Mouse (Mus musculus) lung, postnatal 4 days (tissue): ENCODE measurements around the gene Chd2.

Experiments
- DNase-seq, 2 experiments: peaks; one replicate each; pipeline ENCODE4 v3.0.0; 2021

The Chd2 gene

DNA sequence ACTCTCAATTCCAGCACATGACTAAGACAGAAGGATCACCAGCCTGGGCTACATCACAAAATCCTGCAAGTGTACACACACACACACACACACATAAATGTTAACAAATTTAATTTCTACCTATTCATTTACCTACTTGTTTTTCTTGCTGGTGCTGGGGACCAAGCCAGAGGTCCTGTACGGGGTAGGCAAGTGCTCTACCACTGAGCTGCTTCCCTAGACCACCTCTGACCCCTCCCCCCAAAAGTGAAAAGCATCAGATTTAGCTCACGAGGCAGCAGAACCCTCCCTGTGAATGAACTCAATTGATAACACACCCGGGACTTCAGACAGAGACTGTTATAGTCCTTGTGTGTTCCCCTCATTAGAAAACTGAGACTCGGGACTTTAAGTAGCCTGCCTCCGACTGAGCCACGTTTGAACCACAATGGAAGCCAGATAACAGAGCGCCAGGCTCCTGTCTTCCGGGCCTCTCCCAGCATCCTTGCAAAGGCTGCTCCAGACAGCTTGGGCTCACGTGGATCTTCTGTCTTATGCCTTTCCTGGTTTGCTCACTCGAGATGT is 19.9 kb upstream of the Chd2 start:
- DNase-seq: no peak

DNA sequence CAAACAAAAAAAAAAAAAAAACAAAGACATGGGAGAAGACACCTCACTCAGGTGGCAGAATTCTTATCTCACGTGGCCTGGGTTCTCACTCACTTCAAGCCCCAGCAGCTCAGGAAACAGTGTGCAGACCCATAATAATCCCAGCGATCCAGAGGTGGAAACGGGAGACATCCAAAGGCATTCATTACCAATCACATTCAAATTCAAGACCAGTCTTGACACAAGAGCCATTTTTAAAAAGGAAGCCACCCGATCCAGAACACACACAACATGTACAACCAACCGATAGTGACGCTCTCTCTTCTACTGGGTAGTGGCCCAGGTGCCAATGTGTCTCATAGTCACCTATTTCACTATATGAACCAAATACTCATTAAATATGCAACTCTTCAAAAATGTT is 19.2 kb upstream of the Chd2 start:
- no peak for DNase-seq

DNA sequence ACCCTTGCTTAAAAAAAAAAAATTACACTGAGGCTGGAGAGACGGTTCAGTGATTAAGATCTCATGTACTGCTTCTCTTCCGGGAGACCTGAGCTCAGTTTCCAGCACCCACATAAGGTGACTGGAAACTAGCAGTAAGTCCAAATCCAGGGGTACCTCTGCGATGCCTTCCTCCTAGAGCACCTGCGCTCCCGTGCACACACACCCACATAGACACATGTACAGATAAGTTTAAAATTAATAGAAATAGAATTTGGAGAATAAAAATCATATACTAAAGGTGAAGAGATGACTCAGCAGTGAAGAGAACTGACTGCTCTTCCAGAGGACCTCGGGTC is 18.2 kb upstream of the Chd2 start:
- DNase-seq: no peak

DNA sequence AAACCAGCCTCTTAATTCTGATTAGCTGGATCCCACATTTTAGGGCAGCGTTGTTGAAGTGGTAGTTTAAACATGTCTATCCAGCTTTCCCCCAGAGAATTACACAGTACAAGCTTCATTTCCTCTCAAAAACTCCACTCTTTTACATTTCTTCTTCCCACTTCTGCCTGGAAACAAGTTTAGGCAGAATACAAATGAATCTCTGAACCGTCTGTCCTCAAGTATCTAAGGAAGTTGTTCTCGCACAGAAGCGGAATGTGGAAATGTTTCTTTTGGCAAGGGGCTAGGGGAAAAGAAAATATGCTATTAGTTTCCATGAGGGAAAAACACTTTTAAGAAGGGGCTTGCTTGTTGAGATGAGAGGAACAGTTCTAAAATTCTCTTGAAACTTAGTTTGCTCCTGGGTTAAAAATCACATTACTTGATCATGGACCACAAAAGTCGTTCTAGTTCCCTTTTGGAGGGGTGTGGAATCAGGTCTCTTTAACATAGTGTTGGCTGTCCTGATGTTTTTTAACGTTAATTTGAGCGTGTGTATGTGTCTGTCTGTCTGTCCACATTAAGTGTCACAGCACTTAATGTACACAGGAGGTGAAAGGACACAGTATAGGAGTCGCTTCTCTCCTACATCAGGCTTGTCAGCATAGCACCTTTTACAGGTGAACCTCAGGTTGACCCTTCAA is 17.7 kb upstream of the Chd2 start:
- DNase-seq: no peak

DNA sequence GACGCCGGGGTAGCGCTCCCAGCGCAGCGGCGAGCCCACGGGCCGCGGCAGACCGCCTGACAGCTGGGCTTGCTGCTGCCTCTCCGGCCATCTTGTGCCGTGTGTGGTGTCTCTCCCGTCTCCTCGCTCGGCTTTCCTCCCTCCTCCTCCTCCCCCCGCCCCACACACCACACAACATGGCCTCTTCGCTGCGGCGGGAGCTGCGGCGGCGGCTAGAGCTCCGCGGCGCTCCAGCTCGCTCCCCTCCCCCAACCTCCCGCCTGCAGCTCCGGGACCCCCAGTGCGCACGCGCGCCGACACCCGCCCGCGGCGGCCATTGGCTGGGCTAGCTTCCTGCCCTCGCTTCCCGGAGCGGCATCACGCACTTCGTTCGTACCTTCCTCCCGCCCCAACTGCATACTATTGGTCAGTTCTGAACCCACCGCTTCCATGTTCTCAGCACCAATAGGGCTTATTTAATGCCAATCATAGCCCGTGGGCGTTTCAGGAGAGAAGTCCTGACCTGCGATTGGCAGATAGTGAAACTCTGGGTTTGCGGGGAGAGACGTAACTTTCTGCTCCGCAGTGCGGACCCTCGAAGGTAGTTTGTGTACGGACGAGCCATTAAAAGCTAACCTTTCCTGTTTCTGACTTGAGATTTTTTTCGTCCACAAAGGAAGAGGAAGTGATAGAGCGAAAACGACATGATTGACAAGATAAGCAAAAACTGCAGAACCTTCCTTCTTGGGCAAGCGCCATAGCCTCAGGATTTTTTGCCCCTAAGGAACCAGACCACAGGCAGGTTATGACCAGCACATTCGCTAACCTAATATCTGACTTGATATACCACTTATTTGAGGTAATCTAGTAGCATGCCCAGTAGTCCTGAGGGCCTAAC is 16.9 kb upstream of the Chd2 start:
- DNase-seq: peak; percentile 100

DNA sequence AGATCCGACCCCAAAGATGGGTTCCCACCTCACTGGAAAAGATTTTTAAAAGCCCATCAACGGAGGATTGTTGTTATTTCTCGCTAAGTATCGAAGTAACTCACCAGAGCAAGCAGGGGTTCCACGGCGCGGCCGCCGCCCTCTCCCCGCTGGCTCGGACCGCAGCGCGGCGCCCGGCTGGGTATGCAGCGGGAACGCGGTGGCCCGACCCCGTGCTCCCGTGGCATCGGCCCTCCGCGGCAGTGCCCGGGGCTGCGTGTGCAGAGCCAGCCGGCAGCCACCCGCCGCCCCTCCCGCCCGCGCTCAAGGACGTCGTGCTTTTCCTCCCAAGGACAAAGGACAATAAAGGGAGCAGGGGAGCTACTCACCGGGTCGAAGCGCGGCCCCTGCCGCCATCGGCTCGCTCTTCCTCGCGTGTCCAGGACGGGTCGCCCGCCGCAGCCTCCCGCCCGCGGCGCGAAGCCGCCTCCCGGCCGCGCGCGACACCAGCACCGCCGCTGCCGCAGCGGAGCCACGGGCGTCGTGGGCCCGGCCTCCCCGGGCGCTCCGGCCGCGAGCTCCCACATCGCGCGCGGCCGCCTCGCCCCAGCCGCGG is 16.1 kb upstream of the Chd2 start:
- peak; percentile 59 to 63 for DNase-seq

DNA sequence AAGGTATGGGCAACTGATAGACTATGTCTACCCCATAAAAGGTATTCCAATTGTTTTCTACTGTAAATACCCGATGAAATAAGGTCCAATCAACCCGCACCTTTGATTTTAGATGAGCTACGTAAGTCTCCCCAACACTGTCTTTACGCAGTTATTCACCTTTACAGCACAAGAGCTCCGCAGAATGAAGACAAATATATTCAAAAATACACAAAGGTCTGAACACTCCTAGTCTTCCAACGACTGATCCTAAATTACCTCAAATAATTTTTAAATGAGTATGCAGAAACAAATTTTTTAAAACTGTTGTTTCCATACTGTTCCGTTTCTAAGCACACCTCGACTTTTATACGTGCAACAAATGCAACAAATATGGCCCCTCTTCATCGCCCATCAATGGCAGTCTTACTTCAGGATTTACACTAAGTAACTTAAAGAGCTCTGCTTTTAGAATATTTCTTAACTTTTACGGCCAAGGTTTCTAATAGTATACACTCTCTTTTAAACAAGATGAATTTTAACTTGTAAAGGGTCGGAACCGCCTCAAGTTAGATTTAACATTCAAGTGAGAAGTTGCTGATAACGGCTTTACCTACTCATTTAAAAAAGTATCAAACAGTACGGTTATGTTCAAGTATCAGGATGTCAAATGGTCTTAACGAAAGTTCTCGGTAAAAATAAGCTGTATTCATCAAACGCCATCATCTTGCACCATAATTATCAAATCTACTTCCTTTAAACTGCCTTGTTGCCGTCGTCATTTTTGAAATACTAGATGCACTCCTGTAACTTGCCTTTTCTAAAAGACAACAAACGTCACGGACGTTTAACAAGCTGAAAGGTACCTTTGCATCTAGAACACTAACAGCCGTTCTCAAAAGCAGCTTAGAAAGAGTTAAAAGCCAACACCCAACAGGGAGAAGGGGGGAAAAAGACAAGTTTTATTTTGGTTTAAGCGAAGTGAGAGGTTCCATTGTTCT is 15.3 kb upstream of the Chd2 start:
- no peak for DNase-seq

DNA sequence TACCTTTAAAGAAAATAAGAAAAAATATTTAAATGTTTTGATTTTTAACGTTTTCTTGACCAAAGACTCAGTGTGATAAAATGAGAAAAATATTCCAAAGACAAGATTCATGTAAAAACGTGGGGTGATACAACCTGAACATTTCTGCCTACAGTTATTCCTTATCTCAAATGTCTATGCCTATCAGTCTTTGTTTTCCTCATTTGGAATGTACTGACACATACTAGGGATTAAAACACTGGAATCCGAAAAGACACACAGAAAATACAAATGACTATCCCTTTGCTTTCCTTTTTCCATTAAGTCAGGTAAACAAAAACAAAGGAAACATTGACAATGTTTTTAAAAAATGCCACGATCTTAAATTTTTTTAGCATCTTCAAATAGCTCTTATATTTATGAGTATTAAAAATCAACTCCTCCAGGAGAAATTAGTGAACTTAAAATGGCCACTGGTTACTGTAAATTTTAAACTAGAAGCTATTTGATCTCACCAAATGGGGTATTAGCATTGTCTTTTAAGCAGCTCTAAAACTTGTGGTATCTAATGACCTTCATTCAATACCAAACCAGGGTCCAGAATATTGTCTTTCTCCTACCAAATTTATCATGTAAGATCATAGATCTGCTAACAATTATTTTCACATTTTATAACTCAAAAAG is 14.4 kb upstream of the Chd2 start:
- no peak for DNase-seq

DNA sequence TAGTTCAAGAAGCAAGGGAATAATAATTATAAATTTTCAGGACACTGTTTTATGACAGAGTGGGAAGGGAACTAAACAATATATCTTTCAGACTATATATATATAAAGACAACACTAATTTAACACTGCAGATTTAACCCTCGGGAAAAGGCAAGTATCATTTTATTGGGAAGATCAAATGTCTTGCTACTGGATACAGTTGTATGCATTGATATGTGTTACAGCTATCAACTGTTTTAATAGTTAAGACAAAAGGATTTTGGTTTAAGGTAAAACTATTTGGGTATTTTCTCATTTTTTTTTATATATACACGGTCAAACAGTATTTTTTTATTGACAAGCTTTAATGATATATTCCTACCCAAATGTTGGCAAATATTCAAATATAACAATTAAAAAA is 13.2 kb upstream of the Chd2 start:
- DNase-seq: no peak

DNA sequence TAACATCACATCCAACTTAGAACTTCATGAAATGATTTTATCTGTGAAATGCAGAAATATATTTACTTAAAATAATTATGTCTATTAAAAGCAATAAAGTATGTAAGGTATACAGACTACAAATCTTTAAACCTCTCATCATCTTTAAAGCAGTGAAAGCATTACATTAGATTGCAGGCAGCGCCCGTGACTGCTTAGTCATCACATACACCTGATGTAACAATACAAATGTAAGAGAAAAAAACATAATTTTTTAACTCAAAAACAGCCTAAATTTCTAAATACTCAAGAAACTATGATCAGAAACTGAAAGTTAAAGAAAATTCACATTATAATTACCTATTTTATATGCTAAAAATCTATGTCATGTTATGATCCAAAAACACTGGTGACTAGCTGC is 11.5 kb upstream of the Chd2 start:
- no peak for DNase-seq

DNA sequence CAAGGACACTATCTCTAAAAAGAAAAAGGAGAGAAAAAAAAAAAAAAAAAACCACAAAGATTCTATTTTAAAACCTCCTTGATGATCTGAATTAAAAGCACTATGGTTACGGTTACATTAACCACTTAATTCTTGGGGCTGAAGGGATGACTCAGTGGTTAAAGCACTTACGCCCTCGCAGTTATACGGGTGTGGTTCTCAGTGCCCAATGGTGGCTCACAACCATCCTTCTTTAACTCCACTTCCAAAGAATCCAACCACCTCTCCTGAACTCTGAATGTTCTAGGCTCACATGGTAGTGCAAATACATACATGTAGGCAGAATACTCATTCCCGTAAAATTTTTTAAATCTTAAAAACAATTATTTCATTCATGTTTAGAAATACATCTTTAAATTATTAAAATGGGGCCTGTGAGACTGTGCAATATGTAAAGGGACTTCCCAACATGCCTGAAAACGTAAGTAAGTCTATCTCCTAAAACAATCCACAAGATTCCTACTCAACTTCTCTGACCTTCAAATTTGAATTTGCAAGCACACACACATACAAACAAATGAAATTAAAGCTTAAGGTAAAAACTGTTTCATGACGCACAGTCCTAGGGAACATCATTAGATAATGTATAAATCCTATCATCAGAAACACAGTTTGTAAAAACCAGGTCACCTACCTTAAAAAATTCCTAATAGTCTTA is 10.6 kb upstream of the Chd2 start:
- DNase-seq: no peak

DNA sequence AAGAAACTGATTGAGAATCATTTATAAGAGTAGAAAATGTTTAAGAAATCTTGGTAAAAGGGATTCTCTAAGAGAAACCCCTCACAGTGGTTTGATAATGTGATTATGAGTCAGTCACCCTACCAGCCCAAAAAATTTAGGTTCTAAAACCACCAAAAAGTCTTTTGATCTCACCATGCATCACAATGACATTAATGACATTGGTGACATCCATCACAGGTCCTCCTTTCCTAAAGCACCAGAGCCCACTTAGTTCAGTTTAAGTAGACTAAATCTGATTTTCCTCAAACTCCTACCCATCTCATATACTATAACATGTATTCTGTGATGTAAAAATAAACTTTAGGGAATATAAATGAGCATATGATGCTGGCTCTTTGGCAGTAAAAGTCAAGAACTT is 9.7 kb upstream of the Chd2 start:
- no peak for DNase-seq

DNA sequence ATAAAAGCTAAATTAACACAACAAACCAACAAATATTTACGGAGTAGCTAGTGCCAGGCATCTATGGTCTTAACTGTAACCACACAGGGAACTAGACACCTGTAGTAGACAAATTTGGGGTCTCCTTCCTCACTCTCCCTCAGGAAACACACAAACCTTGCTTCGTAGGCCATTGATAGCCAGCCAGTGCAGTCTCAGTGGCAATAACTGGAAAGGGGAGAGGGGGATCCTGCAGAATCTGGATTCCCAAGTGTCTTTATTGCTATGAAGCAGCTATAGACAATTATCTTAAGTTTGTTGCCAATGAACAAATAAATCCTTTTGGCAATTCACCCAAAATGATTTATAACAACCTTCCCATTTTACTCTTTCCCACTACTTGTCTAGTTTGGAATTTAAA is 6.4 kb upstream of the Chd2 start:
- DNase-seq: no peak

DNA sequence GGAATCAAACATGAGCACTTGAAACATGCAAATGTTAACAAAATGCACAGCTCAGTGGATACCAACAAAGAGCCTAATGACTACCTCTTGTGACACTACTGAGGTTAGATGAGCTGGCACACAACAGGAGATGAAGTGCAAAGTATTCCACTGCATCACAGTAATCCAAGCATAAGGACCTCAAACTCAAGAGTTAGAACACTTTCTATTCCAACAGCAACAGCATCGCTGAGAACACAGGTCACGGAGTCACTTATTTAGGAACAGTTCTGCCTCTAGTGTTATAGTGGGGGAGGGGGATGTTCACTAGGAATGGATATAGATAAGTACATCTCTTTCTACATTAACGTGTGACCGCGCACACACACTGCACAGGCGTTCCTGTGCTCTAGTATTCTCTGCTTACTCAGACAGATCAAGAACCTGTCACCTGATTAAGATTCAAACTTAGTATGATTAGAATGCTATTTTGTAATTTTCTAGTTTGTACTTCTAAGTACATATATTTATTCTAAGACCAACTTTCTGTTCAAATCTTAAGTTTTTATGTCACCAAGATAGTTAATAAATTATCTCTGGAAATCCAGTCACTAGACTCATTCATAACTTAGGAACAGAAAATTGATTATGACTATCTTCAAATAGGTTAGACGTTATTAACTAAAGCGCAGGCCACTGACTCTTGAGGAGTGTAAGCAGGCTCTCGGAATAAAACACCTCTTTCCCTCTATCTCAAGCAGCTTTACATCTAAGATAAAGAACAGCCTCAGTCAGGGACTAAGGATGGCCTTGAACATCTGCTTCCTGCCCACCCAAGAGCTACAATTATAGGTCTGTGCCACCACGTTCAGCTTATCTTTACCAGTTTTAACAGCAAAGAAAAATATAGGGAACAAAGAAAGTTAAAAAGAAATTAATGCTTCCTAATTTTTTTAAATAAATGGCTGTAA is 5.2 kb upstream of the Chd2 start:
- no peak for DNase-seq

DNA sequence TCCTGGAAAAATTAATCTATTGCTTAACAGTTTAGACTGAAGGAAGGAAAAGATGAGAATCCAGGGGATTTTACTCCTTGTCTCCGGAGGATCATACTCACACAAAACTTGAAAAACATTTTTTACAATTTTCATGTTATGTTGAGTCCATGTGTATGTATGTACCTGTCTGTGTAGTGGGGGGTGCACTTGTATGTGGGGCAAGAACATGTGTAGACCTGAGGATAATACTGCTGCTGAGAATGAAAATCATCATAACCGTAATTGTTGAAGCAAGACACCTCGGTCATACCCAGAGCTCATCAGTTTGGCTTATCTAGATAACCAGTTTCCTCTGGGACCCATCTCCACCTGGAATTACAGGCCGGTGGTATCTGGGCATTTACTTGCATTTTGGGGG is 3.4 kb upstream of the Chd2 start:
- no peak for DNase-seq

DNA sequence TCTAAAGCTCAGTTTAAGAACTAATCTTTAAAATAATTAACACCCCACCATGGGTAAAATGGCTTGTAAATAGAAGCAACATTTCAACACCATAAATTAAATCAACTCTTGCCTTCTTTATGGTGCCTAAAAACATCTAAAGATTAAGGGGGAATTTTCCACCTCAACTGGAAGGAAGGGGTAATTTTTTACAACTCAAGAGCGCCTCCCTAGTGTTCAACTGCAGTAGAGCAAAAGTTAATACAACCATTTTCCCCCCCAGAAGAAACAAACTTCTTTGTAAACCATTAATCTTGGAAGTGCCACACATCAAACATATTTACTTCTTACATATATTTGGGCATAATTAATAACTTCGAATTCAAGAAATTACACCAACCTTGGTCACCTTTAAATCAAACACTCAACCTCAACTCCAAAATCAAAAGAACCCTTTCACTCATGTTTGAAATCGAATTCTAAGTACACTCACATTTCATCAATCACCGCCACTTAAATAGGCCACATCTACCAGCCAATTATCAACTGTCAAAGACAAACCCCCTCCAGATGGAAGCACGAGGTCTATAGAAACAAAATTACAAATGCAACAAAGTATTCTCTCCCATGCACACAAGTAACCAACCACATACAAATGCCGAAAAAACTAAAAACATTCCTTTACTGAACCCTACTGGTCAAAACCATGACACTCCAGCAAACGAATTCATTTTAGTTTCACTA is 662 bp upstream of the Chd2 start:
- DNase-seq: no peak

DNA sequence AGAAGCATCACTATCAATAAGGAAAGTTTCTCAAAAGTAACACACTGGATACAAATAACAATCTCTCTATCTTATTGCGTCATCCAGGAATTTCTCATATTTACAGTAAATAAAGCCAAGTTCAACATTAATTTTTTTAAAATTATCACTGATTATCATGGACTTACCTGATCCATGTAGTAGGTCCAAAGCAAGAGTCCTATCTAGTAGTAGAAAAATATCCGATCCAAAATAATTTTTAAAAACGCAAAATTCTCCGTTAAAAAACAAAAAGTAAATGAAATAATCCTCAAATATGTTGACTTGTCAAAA is 595 bp downstream of the Chd2 start:
- DNase-seq: no peak

DNA sequence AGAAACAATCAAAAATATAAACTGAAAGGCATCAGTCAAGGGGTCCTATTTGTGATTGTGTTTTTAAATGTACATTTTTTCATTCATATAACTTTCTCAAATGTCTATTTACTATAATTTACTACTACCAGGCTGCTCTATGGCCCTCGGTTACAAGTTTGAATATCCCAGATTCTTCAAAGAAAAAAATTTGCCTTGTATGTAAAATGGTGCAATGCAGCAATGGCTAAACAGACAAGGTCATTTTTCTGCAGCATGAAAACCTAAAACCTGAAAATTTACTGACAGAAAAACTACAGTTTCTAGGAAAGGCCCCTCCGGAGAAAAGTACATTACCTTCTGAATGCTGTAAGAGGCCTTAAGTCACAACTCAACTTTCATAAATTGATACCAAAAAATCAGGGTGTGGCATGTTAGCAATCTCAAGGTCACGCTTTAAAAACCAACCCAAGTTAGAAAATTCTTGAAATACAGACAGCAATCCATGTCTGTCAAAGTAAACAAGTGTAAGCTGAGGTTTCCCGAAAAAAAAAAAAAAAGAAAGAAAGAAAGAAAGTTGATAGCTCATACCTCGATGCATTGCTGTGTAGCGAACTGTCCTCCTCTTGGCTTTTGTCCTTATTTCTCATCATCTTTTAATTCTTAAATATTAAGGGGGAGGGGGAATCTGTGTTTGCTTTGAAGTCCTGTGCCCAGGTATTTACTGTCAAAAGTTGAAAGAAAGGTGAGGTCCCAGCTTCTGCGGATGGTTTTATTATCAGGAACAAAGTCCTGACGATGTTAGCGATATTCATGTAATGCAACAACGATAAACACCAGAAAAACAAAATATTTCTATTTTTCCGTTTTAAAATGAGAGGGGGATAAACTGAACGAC is 1.2 kb downstream of the Chd2 start:
- no peak for DNase-seq
